Mouse (Mus musculus): Measurements from ENCODE around the gene Bmpr1b. TPM values are rescaled to one million over a fixed set of nuclear protein-coding genes. Genes with fewer than 3 reads are reported as not detected.
A peak's percentile ranks its signal among the peaks of the same experiment; 100 is the strongest.

The Bmpr1b gene
- polyA plus RNA-seq, 1 experiment from 2014 or later = 10.7 TPM

DNA sequence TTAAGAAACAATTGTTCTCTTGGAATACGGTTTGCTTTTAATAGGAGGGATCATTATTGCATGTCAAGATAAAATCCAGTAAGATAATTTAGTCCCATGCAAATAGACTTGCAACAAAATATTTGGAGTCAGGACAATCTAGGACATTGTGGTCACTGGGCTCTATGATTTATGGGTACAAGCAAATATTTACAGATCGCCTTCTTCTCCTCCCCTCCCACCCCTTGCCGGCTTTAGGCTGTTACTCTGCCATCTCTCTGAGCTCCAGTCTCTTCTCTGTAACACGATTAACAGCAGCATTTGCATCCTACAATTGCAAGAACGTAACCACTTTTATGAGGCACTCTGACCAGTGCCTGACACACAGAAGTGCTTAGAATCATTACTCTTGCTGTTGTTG lies 104.1 kb downstream of the Bmpr1b start:
- ATAC-seq (replicated peaks; ENCODE audit: low FRiP score) = no peak
- DNase-seq (ENCODE audit: low spot score) = no peak
- WGBS = 82% methylated on average over 5 of the region's 5 CpGs
- no peak overlapping the region for H3K9ac ChIP-seq (ENCODE audit: low read length)
- H3K27me3 ChIP-seq (ENCODE audit: control insufficient read depth, insufficient read depth, low read length) = no peaks in the 10 kb centered on the region
- peaks cover 2% of the 10 kb centered on the region; the same call in 1 of the 2 replicates for H3K4me1 ChIP-seq (replicated peaks; ENCODE audit: control insufficient read depth, insufficient read depth, low read length)
- H3K9me3 ChIP-seq (ENCODE audit: control insufficient read depth, low read length) = no peaks in the 10 kb centered on the region
- no peak overlapping the region for H3K4me2 ChIP-seq (ENCODE audit: low read depth, low read length, severe bottlenecking)
- H3K4me3 ChIP-seq (ENCODE audit: low read depth, low read length) = no peak overlapping the region
- no peaks in the 10 kb centered on the region for H3K36me3 ChIP-seq (ENCODE audit: control insufficient read depth, insufficient read depth, low read length)
- H3K27ac ChIP-seq (ENCODE audit: low read depth, low read length) = no peak overlapping the region

- Histone ChIP-seq H3K4me2 (ENCODE audit: low read depth, low read length, severe bottlenecking) (no peak overlapping the region), H3K9me3 (ENCODE audit: control insufficient read depth, low read length) (no peaks in the 10 kb centered on the region), H3K36me3 (ENCODE audit: control insufficient read depth, insufficient read depth, low read length) (no peaks in the 10 kb centered on the region), H3K9ac (ENCODE audit: low read length) (no peak overlapping the region), H3K27ac (ENCODE audit: low read depth, low read length) (peak overlapping the region; percentile 42), H3K27me3 (ENCODE audit: control insufficient read depth, insufficient read depth, low read length) (no peaks in the 10 kb centered on the region), H3K4me1 (replicated peaks; ENCODE audit: control insufficient read depth, insufficient read depth, low read length) (peaks cover 2% of the 10 kb centered on the region; the same call in 1 of the 2 replicates), H3K4me3 (ENCODE audit: low read depth, low read length) (no peak overlapping the region)
- 17% methylated on average over 12 of the region's 12 CpGs for WGBS
- DNase-seq (ENCODE audit: low spot score) (peak; percentile 60), ATAC-seq (replicated peaks; ENCODE audit: low FRiP score) (peak; percentile 89)
These were observed 105.5 kb downstream of the Bmpr1b start for GRCm38 (mm10) chr3:142063536-142064226.

DNA sequence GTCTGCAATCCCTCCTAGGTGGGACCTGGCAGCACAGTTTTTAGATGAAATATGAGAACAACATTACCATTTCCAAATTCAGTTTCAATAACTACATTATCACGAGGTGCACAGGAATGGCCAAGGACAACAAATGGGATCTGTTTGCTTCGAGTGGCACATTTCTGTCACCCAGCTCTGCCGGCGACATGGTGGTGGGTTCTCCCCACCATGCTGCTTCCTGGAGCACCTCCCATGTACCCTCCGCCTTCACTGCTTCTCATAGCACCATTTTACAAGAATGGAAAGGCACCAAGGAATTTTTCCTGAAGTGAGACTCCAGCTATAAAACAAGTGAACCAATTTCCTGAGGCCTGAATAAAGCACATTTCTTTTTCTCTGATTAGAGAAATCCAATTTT lies 108.0 kb downstream of the Bmpr1b start:
- no peak overlapping the region for H3K27ac ChIP-seq (ENCODE audit: low read depth, low read length)
- no peak for DNase-seq (ENCODE audit: low spot score)
- no peak overlapping the region for H3K9ac ChIP-seq (ENCODE audit: low read length)
- no peaks in the 10 kb centered on the region for H3K9me3 ChIP-seq (ENCODE audit: control insufficient read depth, low read length)
- no peak overlapping the region for H3K4me2 ChIP-seq (ENCODE audit: low read depth, low read length, severe bottlenecking)
- WGBS = 92% methylated on average over 5 of the region's 5 CpGs
- no peak overlapping the region for H3K4me3 ChIP-seq (ENCODE audit: low read depth, low read length)
- ATAC-seq (replicated peaks; ENCODE audit: low FRiP score) = no peak
- no peaks in the 10 kb centered on the region for H3K36me3 ChIP-seq (ENCODE audit: control insufficient read depth, insufficient read depth, low read length)
- H3K4me1 ChIP-seq (replicated peaks; ENCODE audit: control insufficient read depth, insufficient read depth, low read length) = peaks cover 2% of the 10 kb centered on the region; the same call in 1 of the 2 replicates
- no peaks in the 10 kb centered on the region for H3K27me3 ChIP-seq (ENCODE audit: control insufficient read depth, insufficient read depth, low read length)

GRCm38 (mm10) chr3:142059890-142060289 lies 109.3 kb downstream of the Bmpr1b start:
- Histone ChIP-seq H3K9me3 (ENCODE audit: control insufficient read depth, low read length) (no peaks in the 10 kb centered on the region), H3K4me2 (ENCODE audit: low read depth, low read length, severe bottlenecking) (no peak overlapping the region), H3K4me3 (ENCODE audit: low read depth, low read length) (no peak overlapping the region), H3K36me3 (ENCODE audit: control insufficient read depth, insufficient read depth, low read length) (no peaks in the 10 kb centered on the region), H3K9ac (ENCODE audit: low read length) (no peak overlapping the region), H3K27me3 (ENCODE audit: control insufficient read depth, insufficient read depth, low read length) (no peaks in the 10 kb centered on the region), H3K27ac (ENCODE audit: low read depth, low read length) (no peak overlapping the region), H3K4me1 (replicated peaks; ENCODE audit: control insufficient read depth, insufficient read depth, low read length) (peaks cover 2% of the 10 kb centered on the region; the same call in 1 of the 2 replicates)
- no peak for ATAC-seq (replicated peaks; ENCODE audit: low FRiP score)
- WGBS = 72% methylated on average over 3 of the region's 3 CpGs
- no peak for DNase-seq (ENCODE audit: low spot score)

DNA sequence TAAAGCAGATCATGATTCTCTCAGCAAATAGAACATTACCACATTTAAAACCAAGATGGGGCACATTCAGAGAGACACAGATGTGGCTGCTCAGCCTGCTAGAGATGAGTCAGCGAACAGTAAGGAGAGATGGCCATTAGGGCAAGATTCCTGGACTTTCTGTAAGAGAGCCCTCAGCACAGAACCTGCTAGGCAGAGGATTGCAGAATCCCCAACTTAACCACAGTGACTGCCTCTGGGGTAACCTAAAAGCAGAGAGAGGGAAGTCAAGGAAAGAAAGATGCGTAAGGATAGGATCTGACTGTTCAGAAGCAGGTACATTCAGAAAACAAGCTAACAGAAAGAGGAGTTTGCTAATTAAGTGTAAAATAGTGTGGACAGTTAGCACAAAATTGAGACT lies 118.5 kb downstream of the Bmpr1b start:
- Histone ChIP-seq H3K27ac (ENCODE audit: low read depth, low read length) (no peak overlapping the region), H3K4me1 (replicated peaks; ENCODE audit: control insufficient read depth, insufficient read depth, low read length) (no peaks in the 10 kb centered on the region), H3K27me3 (ENCODE audit: control insufficient read depth, insufficient read depth, low read length) (no peaks in the 10 kb centered on the region), H3K4me3 (ENCODE audit: low read depth, low read length) (no peak overlapping the region), H3K9ac (ENCODE audit: low read length) (no peak overlapping the region), H3K36me3 (ENCODE audit: control insufficient read depth, insufficient read depth, low read length) (no peaks in the 10 kb centered on the region), H3K9me3 (ENCODE audit: control insufficient read depth, low read length) (no peaks in the 10 kb centered on the region), H3K4me2 (ENCODE audit: low read depth, low read length, severe bottlenecking) (no peak overlapping the region)
- ATAC-seq (replicated peaks; ENCODE audit: low FRiP score) (no peak), DNase-seq (ENCODE audit: low spot score) (no peak)
- 95% methylated on average over 2 of the region's 2 CpGs for WGBS

DNA sequence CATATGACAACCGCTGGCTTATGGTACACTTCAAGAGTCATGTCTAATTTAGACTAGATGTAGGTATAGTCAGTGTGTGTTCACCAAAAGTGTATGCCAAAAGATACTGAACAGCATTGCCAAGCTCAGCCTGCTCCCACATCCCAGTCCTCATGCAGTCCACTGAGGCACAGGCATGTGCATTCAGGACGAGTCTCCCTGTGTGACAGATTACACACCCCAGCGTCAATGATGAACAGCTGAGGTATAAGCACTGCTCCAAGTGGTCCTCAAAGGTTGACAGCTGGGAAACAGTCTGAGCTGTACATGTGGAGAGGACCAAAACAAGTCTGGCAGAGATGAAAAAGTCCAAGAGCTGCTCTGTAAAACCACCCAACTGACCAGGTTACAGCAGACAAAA lies 119.6 kb downstream of the Bmpr1b start:
- Histone ChIP-seq H3K36me3 (ENCODE audit: control insufficient read depth, insufficient read depth, low read length) (no peaks in the 10 kb centered on the region), H3K4me2 (ENCODE audit: low read depth, low read length, severe bottlenecking) (no peak overlapping the region), H3K27me3 (ENCODE audit: control insufficient read depth, insufficient read depth, low read length) (no peaks in the 10 kb centered on the region), H3K4me3 (ENCODE audit: low read depth, low read length) (no peak overlapping the region), H3K9me3 (ENCODE audit: control insufficient read depth, low read length) (no peaks in the 10 kb centered on the region), H3K9ac (ENCODE audit: low read length) (no peak overlapping the region), H3K4me1 (replicated peaks; ENCODE audit: control insufficient read depth, insufficient read depth, low read length) (no peaks in the 10 kb centered on the region), H3K27ac (ENCODE audit: low read depth, low read length) (no peak overlapping the region)
- DNase-seq (ENCODE audit: low spot score) = no peak
- 88% methylated on average over 3 of the region's 3 CpGs for WGBS
- ATAC-seq (replicated peaks; ENCODE audit: low FRiP score) = no peak

- Histone ChIP-seq H3K36me3 (ENCODE audit: control insufficient read depth, insufficient read depth, low read length) (no peaks in the 10 kb centered on the region), H3K9ac (ENCODE audit: low read length) (no peak overlapping the region), H3K27ac (ENCODE audit: low read depth, low read length) (no peak overlapping the region), H3K4me1 (replicated peaks; ENCODE audit: control insufficient read depth, insufficient read depth, low read length) (no peaks in the 10 kb centered on the region), H3K9me3 (ENCODE audit: control insufficient read depth, low read length) (no peaks in the 10 kb centered on the region), H3K27me3 (ENCODE audit: control insufficient read depth, insufficient read depth, low read length) (no peaks in the 10 kb centered on the region), H3K4me2 (ENCODE audit: low read depth, low read length, severe bottlenecking) (no peak overlapping the region), H3K4me3 (ENCODE audit: low read depth, low read length) (no peak overlapping the region)
- 93% methylated on average over 5 of the region's 5 CpGs for WGBS
- ATAC-seq (replicated peaks; ENCODE audit: low FRiP score) (no peak), DNase-seq (ENCODE audit: low spot score) (no peak)
These were observed 120.1 kb downstream of the Bmpr1b start for GRCm38 (mm10) chr3:142049093-142049492.

DNA sequence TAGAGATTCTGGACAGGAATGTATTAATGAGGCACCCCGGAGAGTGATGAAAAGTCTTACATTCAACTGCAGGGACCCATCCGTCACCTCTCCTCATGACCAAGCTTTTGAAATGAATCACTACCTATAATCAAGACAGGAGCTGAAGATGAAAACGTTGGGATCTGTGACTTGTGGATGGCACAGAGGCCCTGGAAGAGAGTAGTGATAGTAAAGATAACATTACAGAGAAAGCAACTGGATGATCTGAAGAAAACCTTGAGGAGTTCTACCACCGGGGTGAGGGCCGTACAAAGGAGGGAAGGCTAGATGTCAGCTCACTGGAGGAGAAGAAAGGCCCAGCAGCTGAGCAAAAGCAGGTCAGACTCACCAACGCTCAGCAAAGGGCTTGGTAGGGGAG lies 120.7 kb downstream of the Bmpr1b start:
- H3K4me3 ChIP-seq (ENCODE audit: low read depth, low read length) = no peak overlapping the region
- H3K27me3 ChIP-seq (ENCODE audit: control insufficient read depth, insufficient read depth, low read length) = no peaks in the 10 kb centered on the region
- whole genome bisulfite sequencing = 72% methylated on average over 6 of the region's 6 CpGs
- DNase-seq (ENCODE audit: low spot score) = no peak
- no peaks in the 10 kb centered on the region for H3K9me3 ChIP-seq (ENCODE audit: control insufficient read depth, low read length)
- no peak overlapping the region for H3K9ac ChIP-seq (ENCODE audit: low read length)
- no peaks in the 10 kb centered on the region for H3K4me1 ChIP-seq (replicated peaks; ENCODE audit: control insufficient read depth, insufficient read depth, low read length)
- H3K4me2 ChIP-seq (ENCODE audit: low read depth, low read length, severe bottlenecking) = no peak overlapping the region
- H3K36me3 ChIP-seq (ENCODE audit: control insufficient read depth, insufficient read depth, low read length) = no peaks in the 10 kb centered on the region
- no peak for ATAC-seq (replicated peaks; ENCODE audit: low FRiP score)
- no peak overlapping the region for H3K27ac ChIP-seq (ENCODE audit: low read depth, low read length)

DNA sequence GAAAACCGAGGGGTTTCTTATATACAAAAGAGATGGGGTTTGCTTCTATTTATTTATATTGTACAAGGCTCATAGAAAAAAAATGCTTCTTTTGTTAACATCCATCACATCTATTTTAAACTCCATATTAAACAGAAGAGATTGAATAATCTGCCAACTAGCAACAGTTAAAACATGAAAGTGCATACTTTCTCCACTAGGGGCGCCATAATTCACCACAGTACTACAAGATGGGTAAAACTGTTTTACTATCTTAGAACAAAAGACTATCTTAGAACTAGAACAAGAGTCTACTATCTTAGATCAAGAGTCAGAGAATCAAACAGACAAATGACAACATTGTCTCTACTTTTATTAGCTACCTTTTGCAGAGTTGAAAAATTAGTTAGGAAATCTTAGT lies 125.8 kb downstream of the Bmpr1b start:
- Histone ChIP-seq H3K27me3 (ENCODE audit: control insufficient read depth, insufficient read depth, low read length) (no peaks in the 10 kb centered on the region), H3K27ac (ENCODE audit: low read depth, low read length) (no peak overlapping the region), H3K4me2 (ENCODE audit: low read depth, low read length, severe bottlenecking) (no peak overlapping the region), H3K4me1 (replicated peaks; ENCODE audit: control insufficient read depth, insufficient read depth, low read length) (no peaks in the 10 kb centered on the region), H3K36me3 (ENCODE audit: control insufficient read depth, insufficient read depth, low read length) (no peaks in the 10 kb centered on the region), H3K9me3 (ENCODE audit: control insufficient read depth, low read length) (no peaks in the 10 kb centered on the region), H3K4me3 (ENCODE audit: low read depth, low read length) (no peak overlapping the region), H3K9ac (ENCODE audit: low read length) (no peak overlapping the region)
- no peak for ATAC-seq (replicated peaks; ENCODE audit: low FRiP score)
- DNase-seq (ENCODE audit: low spot score) = no peak
- 41% methylated on average over 2 of the region's 2 CpGs for WGBS
